Mouse (Mus musculus) bone marrow, adult 2 months (tissue): ENCODE measurements around the gene Rbm20.

ENCODE experiments used
- CTCF ChIP-seq: fragments of 200-500 bp; IDR thresholded peaks from 2 replicates; pipeline ENCODE4 v1.5.1; 2011; ENCODE audit warnings: low read length, control low read depth; ENCODE audit not compliant: control insufficient read depth, insufficient read depth
- POLR2A ChIP-seq: fragments of 200-500 bp; IDR thresholded peaks from 2 replicates; pipeline ENCODE4 v1.6.1; 2011; ENCODE audit warnings: low read depth, mild to moderate bottlenecking, control low read depth, low read length, borderline replicate concordance; ENCODE audit not compliant: control insufficient read depth

DNA sequence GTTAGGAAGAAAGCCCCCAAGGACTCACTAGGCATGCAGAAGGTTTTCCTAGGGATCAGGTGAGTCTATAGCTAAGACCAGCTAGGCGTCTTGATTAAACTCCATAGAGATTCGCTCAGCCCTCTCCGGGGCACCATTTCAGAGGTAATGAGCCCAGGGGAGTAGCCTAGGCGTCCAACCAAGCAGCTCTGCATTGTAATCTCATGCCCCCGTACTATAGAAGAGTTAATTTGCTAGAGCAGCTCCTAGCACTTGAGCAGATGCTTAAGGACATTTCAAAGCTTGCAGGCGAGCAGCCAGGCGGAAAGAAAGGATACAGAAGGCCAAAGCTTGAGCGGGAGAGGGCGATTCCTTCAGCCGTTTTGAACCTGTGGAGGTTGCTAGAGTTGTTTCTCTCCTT, 208.3 kb downstream of the Rbm20 start:
- TF ChIP-seq CTCF (no peak), POLR2A (no peak)
